Mouse (Mus musculus) hindbrain, embryonic 14.5 days (tissue): ENCODE results near the gene Nol4l. TPM values are rescaled to one million over a fixed set of nuclear protein-coding genes. Genes with fewer than 3 reads are reported as not detected.

ENCODE experiments used
- ATAC-seq: fragments of 200-750 bp; cut with Nextera tagmentation; 2 replicates; pipeline ENCODE4 v1.8.0; 2017; ENCODE audit warnings: moderate number of reproducible peaks, mild to moderate bottlenecking, moderate TSS enrichment, moderate library complexity; ENCODE audit not compliant: low FRiP score
- DNase-seq: peaks from one replicate; pipeline ENCODE4 v3.0.0-alpha.2; 2015; ENCODE audit warnings: low spot score
- H3K27ac ChIP-seq: fragments of 300-500 bp; sonication (generic); 2 replicates; pipeline ENCODE4 v1.5.1; 2014; ENCODE audit warnings: mild to moderate bottlenecking, moderate library complexity
- H3K27me3 ChIP-seq: fragments of 300-500 bp; sonication (generic); 2 replicates; pipeline ENCODE4 v1.6.1; 2014; ENCODE audit warnings: mild to moderate bottlenecking, low read length, mixed read lengths; ENCODE audit not compliant: control insufficient read depth, insufficient read depth
- H3K36me3 ChIP-seq: fragments of 300-500 bp; sonication (generic); replicated peaks from 2 replicates; pipeline ENCODE4 v1.6.1; 2014; ENCODE audit not compliant: control insufficient read depth, insufficient read depth
- H3K4me1 ChIP-seq: fragments of 300-500 bp; sonication (generic); replicated peaks from 2 replicates; pipeline ENCODE4 v1.6.1; 2014; ENCODE audit warnings: antibody characterized with exemption, low read length, mixed read lengths; ENCODE audit not compliant: control insufficient read depth, insufficient read depth
- H3K4me2 ChIP-seq: fragments of 300-500 bp; sonication (generic); replicated peaks from 2 replicates; pipeline ENCODE4 v1.6.1; 2014; ENCODE audit warnings: mild to moderate bottlenecking, moderate library complexity
- H3K4me3 ChIP-seq: fragments of 300-500 bp; sonication (generic); replicated peaks from 2 replicates; pipeline ENCODE4 v1.5.1; 2014; ENCODE audit warnings: mild to moderate bottlenecking, low read length
- H3K9ac ChIP-seq: fragments of 300-500 bp; sonication (generic); 2 replicates; pipeline ENCODE4 v1.6.1; 2014
- H3K9me3 ChIP-seq: fragments of 300-500 bp; sonication (generic); 2 replicates; pipeline ENCODE4 v1.6.1; 2016; ENCODE audit warnings: low read length; ENCODE audit not compliant: control insufficient read depth
- WGBS: fragments of 180-500 bp; shearing (Covaris S2); extraction: QIAGEN DNeasy Blood & Tissue Kit; methylation state at CpG from one replicate; pipeline ENCODE4 v1.1.7; 2014; 5-methylcytosine and 5-hydroxymethylcytosine counted together
- polyA plus RNA-seq: library from polyadenylated mRNA; unstranded; fragments of >200 nt; fragmentation: Nextera tagmentation; extraction: Ambion mirVana; gene quantifications from 2 replicates; pipeline ENCODE4 v1.2.1, GENCODE M21; 2014

The Nol4l gene
- polyA plus RNA-seq, 1 experiment from 2014 or later: 44.8 TPM

GRCm38 (mm10) chr2:153437306-153437659 is 92.5 kb downstream of the Nol4l start:
- peak overlapping the region; percentile 8; the same call in 1 of the 2 replicates for H3K4me2 ChIP-seq
- peak overlapping the region; percentile 38 for H3K27ac ChIP-seq
- no peak for DNase-seq

GRCm38 (mm10) chr2:153436641-153437305 is 93.0 kb downstream of the Nol4l start:
- Histone ChIP-seq H3K9ac (no peak overlapping the region), H3K4me3 (no peak overlapping the region), H3K36me3 (peaks cover 34% of the 10 kb centered on the region), H3K4me1 (peaks cover 78% of the 10 kb centered on the region), H3K4me2 (no peak overlapping the region), H3K27ac (peak overlapping the region; percentile 38), H3K9me3 (no peaks in the 10 kb centered on the region), H3K27me3 (no peaks in the 10 kb centered on the region)
- DNase-seq (peak; percentile 32), ATAC-seq (no peak)
- 39% methylated on average over 6 of the region's 6 CpGs for WGBS

More at GRCm38 (mm10) chr2:153437306-153437659, 92.5 kb downstream of the Nol4l start:
- Histone ChIP-seq H3K27me3 (no peaks in the 10 kb centered on the region), H3K9me3 (no peaks in the 10 kb centered on the region), H3K9ac (no peak overlapping the region), H3K4me3 (no peak overlapping the region), H3K36me3 (peaks cover 29% of the 10 kb centered on the region), H3K4me1 (peaks cover 83% of the 10 kb centered on the region)
- WGBS: 33% methylated on average over 2 of the region's 2 CpGs
- no peak for ATAC-seq

- Histone ChIP-seq H3K27ac (0 out of 2 replicates have a peak overlapping the region, but pooled peaks have one; percentile 17), H3K36me3 (peaks cover 47% of the 10 kb centered on the region), H3K27me3 (no peaks in the 10 kb centered on the region), H3K4me2 (no peak overlapping the region), H3K9ac (no peak overlapping the region), H3K4me3 (no peak overlapping the region), H3K4me1 (peaks cover 62% of the 10 kb centered on the region), H3K9me3 (no peaks in the 10 kb centered on the region)
- ATAC-seq (no peak; the same call in 1 of the 2 replicates), DNase-seq (no peak)
- WGBS: 7% methylated on average over 9 of the region's 9 CpGs
These were observed 94.6 kb downstream of the Nol4l start for GRCm38 (mm10) chr2:153434880-153435831.

GRCm38 (mm10) chr2:153433859-153434258 is 95.9 kb downstream of the Nol4l start:
- 43% methylated on average over 3 of the region's 3 CpGs for WGBS
- no peak overlapping the region for H3K4me2 ChIP-seq
- H3K9me3 ChIP-seq: no peaks in the 10 kb centered on the region
- no peak for ATAC-seq
- H3K4me1 ChIP-seq: peaks cover 56% of the 10 kb centered on the region
- H3K27me3 ChIP-seq: no peaks in the 10 kb centered on the region
- no peak overlapping the region for H3K9ac ChIP-seq
- no peak overlapping the region for H3K27ac ChIP-seq
- peaks cover 60% of the 10 kb centered on the region for H3K36me3 ChIP-seq
- no peak overlapping the region for H3K4me3 ChIP-seq
- no peak for DNase-seq

GRCm38 (mm10) chr2:153432492-153432891 is 97.3 kb downstream of the Nol4l start:
- Histone ChIP-seq H3K36me3 (peaks cover 69% of the 10 kb centered on the region), H3K4me2 (no peak overlapping the region), H3K27ac (no peak overlapping the region), H3K4me3 (no peak overlapping the region), H3K9ac (no peak overlapping the region), H3K4me1 (peaks cover 42% of the 10 kb centered on the region), H3K27me3 (no peaks in the 10 kb centered on the region), H3K9me3 (no peaks in the 10 kb centered on the region)
- ATAC-seq (no peak), DNase-seq (no peak)
- WGBS: 30% methylated on average over 7 of the region's 7 CpGs

- no peaks in the 10 kb centered on the region for H3K27me3 ChIP-seq
- no peak for ATAC-seq
- H3K4me1 ChIP-seq: peaks cover 37% of the 10 kb centered on the region
- H3K4me3 ChIP-seq: no peak overlapping the region
- H3K4me2 ChIP-seq: no peak overlapping the region
- H3K36me3 ChIP-seq: peaks cover 67% of the 10 kb centered on the region
- H3K9me3 ChIP-seq: no peaks in the 10 kb centered on the region
- H3K27ac ChIP-seq: no peak overlapping the region
- WGBS: 100% methylated on average over 1 of the region's 1 CpGs
- DNase-seq: no peak
- H3K9ac ChIP-seq: no peak overlapping the region
These were observed 99.2 kb downstream of the Nol4l start for GRCm38 (mm10) chr2:153430571-153430970.

- Histone ChIP-seq H3K4me1 (peaks cover 28% of the 10 kb centered on the region), H3K36me3 (peaks cover 70% of the 10 kb centered on the region), H3K27ac (no peak overlapping the region), H3K4me3 (no peak overlapping the region), H3K4me2 (no peak overlapping the region), H3K9me3 (no peaks in the 10 kb centered on the region), H3K9ac (no peak overlapping the region), H3K27me3 (no peaks in the 10 kb centered on the region)
- 75% methylated on average over 2 of the region's 2 CpGs for WGBS
- DNase-seq (no peak), ATAC-seq (no peak)
These were observed 101.3 kb downstream of the Nol4l start for GRCm38 (mm10) chr2:153428485-153428884.

- peaks cover 57% of the 10 kb centered on the region for H3K36me3 ChIP-seq
- no peak overlapping the region for H3K4me2 ChIP-seq
- no peak overlapping the region for H3K9ac ChIP-seq
- peaks cover 35% of the 10 kb centered on the region for H3K4me1 ChIP-seq
- no peak overlapping the region for H3K4me3 ChIP-seq
- no peak for DNase-seq
- ATAC-seq: no peak
- H3K9me3 ChIP-seq: no peaks in the 10 kb centered on the region
- whole genome bisulfite sequencing: 8% methylated on average over 2 of the region's 2 CpGs
- no peaks in the 10 kb centered on the region for H3K27me3 ChIP-seq
- peak overlapping the region; percentile 65 for H3K27ac ChIP-seq
These were observed 102.8 kb downstream of the Nol4l start for GRCm38 (mm10) chr2:153426931-153427330.

- Histone ChIP-seq H3K27me3 (no peaks in the 10 kb centered on the region), H3K4me1 (peaks cover 37% of the 10 kb centered on the region), H3K9ac (no peak overlapping the region), H3K9me3 (no peaks in the 10 kb centered on the region), H3K36me3 (peaks cover 49% of the 10 kb centered on the region), H3K4me2 (no peak overlapping the region), H3K4me3 (no peak overlapping the region), H3K27ac (peak overlapping the region; percentile 62)
- no peak for DNase-seq
- ATAC-seq: peak; percentile 84
- WGBS: 10% methylated on average over 9 of the region's 9 CpGs
These were observed 103.6 kb downstream of the Nol4l start for GRCm38 (mm10) chr2:153425998-153426670.
